Mouse (Mus musculus): ENCODE data around the gene Pxmp4. TPM values are rescaled to one million over a fixed set of nuclear protein-coding genes. Genes with fewer than 3 reads are reported as not detected.
A peak's percentile ranks its signal among the peaks of the same experiment; 100 is the strongest.

Gene Pxmp4
- polyA plus RNA-seq, 1 experiment from 2014 or later = 24.5 TPM

- peak overlapping the region; percentile 86 for H3K9ac ChIP-seq
- peaks cover 58% of the 10 kb centered on the region for H3K36me3 ChIP-seq
- peak overlapping the region; percentile 100 for H3K27ac ChIP-seq
These were observed 30.6 kb upstream of the Pxmp4 start for GRCm38 (mm10) chr2:154633876-154634644.

GRCm38 (mm10) chr2:154633039-154633742 is 29.7 kb upstream of the Pxmp4 start:
- 69% methylated on average over 5 of the region's 5 CpGs for WGBS (ENCODE audit: insufficient replicate concordance)
- ATAC-seq = peak; percentile 61
- H3K4me2 ChIP-seq = peak overlapping the region; percentile 72
- H3K9ac ChIP-seq = peak overlapping the region; percentile 86
- H3K4me3 ChIP-seq = peak overlapping the region; percentile 69
- peaks cover 3% of the 10 kb centered on the region for H3K9me3 ChIP-seq (replicated peaks)
- peak overlapping the region; percentile 100 for H3K27ac ChIP-seq
- no peaks in the 10 kb centered on the region for H3K27me3 ChIP-seq (replicated peaks)
- H3K4me1 ChIP-seq = peaks cover 67% of the 10 kb centered on the region
- peaks cover 59% of the 10 kb centered on the region for H3K36me3 ChIP-seq

More at GRCm38 (mm10) chr2:154633876-154634644, 30.6 kb upstream of the Pxmp4 start:
- Histone ChIP-seq H3K4me1 (peaks cover 58% of the 10 kb centered on the region), H3K4me3 (peak overlapping the region; percentile 69), H3K27me3 (replicated peaks) (no peaks in the 10 kb centered on the region), H3K9me3 (replicated peaks) (peaks cover 8% of the 10 kb centered on the region), H3K4me2 (peak overlapping the region; percentile 72)
- ATAC-seq = peak; percentile 51
- 75% methylated on average over 9 of the region's 9 CpGs for WGBS (ENCODE audit: insufficient replicate concordance)

DNA sequence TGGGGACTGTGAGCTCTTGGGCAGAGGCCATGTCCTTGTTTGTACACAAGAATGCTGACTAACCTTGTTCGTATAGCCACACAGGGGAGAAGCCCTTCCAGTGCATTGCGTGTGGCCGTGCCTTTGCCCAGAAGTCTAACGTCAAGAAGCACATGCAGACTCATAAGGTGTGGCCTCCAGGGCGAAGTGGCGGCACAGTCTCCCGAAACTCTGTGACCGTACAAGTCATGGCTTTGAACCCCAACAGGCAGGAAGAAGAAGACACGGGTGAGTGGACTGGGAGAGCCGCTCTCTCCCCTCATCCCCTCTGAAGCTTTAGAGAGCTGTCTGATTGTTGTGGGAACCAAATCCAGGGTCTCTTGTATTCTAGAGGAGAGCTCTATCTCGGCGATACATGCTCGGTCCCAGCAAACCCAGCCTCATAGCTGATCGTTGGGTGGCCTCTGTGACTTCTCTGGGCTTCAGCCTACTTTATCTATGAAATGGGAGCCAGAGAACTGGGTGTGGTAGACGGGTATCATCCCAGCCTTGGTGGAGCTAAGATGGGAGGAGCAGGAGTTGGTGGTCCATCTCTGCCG is 28.8 kb upstream of the Pxmp4 start:
- no peaks in the 10 kb centered on the region for H3K9me3 ChIP-seq (replicated peaks)
- H3K9ac ChIP-seq = peak overlapping the region; percentile 86
- H3K36me3 ChIP-seq = peaks cover 59% of the 10 kb centered on the region
- peak overlapping the region; percentile 69 for H3K4me3 ChIP-seq
- peaks cover 70% of the 10 kb centered on the region for H3K4me1 ChIP-seq
- peak overlapping the region; percentile 72 for H3K4me2 ChIP-seq
- no peaks in the 10 kb centered on the region for H3K27me3 ChIP-seq (replicated peaks)
- peak overlapping the region; percentile 100 for H3K27ac ChIP-seq
- WGBS (ENCODE audit: insufficient replicate concordance) = 26% methylated on average over 16 of the region's 16 CpGs
- ATAC-seq = peak; percentile 89

DNA sequence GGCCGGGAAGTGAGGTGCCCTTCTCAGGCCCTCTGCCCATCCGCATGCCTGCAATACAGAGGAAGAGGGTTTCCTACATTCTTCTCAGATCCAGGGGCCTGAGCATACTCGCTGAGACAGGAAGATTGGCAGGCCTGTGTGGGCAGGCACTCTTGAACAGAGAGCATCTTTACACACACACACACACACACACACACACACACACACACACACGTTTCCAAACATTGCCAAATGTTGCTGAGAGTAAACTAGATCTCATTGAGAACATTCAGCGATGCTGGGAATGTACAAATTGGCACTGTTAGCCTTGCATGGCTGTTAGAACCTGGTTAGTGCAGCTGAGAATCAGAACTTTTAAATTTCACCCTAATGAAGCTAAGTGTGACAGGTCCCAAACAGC is 27.0 kb upstream of the Pxmp4 start:
- ATAC-seq = no peak

DNA sequence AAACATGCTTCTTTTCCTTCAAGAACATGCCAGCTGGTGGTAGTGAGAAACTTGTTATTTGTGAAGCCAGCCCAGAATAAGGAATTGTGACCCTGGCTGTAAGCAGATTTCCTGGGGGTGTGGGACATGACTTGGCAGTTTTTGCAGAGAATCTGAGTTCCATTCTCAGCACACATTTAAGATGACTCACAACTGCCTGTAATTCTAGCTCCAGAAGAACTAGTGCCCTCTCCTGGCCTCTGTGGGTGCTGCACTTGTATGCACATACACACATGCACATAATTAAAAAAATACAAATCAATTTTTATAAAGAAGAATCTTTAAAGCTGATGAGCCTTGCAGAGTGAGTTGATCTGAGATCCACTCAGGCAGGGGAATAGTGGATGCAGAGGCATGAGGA is 20.6 kb upstream of the Pxmp4 start:
- no peak overlapping the region for H3K4me3 ChIP-seq
- H3K9me3 ChIP-seq (replicated peaks) = peaks cover 5% of the 10 kb centered on the region
- H3K4me2 ChIP-seq = no peak overlapping the region
- H3K27ac ChIP-seq = no peak overlapping the region
- H3K27me3 ChIP-seq (replicated peaks) = no peaks in the 10 kb centered on the region
- H3K9ac ChIP-seq = no peak overlapping the region
- peaks cover 19% of the 10 kb centered on the region for H3K4me1 ChIP-seq
- peaks cover 45% of the 10 kb centered on the region for H3K36me3 ChIP-seq
- ATAC-seq = no peak

More for the DNA sequence above, 27.0 kb upstream of the Pxmp4 start:
- Histone ChIP-seq H3K27me3 (replicated peaks) (no peaks in the 10 kb centered on the region), H3K36me3 (peaks cover 53% of the 10 kb centered on the region), H3K4me2 (peak overlapping the region; percentile 72), H3K9me3 (replicated peaks) (no peaks in the 10 kb centered on the region), H3K27ac (peak overlapping the region; percentile 100), H3K9ac (peak overlapping the region; percentile 86), H3K4me3 (peak overlapping the region; percentile 69), H3K4me1 (peaks cover 65% of the 10 kb centered on the region)
- WGBS (ENCODE audit: insufficient replicate concordance) = 76% methylated on average over 5 of the region's 5 CpGs

DNA sequence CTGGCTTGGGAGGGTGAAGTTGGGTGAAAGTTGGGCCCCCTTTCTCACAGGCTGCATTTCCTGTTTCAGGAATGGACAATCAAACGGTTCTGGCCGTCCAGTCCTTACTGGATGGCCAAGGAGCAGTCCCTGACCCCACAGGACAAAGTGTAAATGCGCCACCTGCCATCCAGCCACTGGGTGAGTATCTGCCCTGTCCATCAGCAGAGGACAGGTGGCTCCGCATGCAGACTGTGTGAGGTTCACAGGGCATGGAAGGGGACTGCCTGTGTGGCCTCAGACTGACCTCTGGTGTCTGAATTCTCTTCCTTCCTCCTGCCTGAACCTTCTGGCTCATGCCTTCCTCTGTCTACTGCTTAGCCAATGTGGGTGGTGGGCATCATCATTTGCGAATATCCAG is 18.2 kb upstream of the Pxmp4 start:
- Histone ChIP-seq H3K4me2 (no peak overlapping the region), H3K27ac (no peak overlapping the region), H3K9me3 (replicated peaks) (peaks cover 5% of the 10 kb centered on the region), H3K36me3 (peaks cover 22% of the 10 kb centered on the region), H3K4me3 (no peak overlapping the region), H3K9ac (no peak overlapping the region), H3K27me3 (replicated peaks) (no peaks in the 10 kb centered on the region), H3K4me1 (peaks cover 20% of the 10 kb centered on the region)
- 62% methylated on average over 5 of the region's 5 CpGs for WGBS (ENCODE audit: insufficient replicate concordance)
- 0 out of 2 replicates have a peak, but pooled peaks have one; percentile 27 for ATAC-seq

DNA sequence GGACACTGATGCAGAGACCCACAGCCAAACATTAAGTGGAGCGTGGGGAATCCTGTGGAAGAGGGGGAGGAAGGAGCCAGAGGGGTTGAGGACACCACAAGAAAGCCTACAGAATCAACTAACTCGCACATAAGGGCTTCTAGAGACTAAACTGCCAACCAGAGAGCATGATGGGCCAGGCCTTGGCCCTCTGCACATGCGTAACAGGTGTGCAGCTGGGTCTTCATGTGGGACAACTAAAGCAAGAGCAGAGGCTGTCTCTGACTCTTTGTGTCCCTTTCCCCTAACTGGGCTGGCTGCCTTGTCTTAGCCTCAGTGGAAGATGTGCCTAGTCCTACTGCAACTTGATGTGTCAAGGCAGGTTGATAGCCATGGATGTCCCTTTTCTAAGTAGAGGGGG is 13.6 kb upstream of the Pxmp4 start:
- peak overlapping the region; percentile 36; the same call in 1 of the 2 replicates for H3K27ac ChIP-seq
- 78% methylated on average over 3 of the region's 3 CpGs for WGBS (ENCODE audit: insufficient replicate concordance)
- no peaks in the 10 kb centered on the region for H3K9me3 ChIP-seq (replicated peaks)
- ATAC-seq = no peak
- H3K27me3 ChIP-seq (replicated peaks) = no peaks in the 10 kb centered on the region
- no peak overlapping the region for H3K4me3 ChIP-seq
- H3K4me1 ChIP-seq = peaks cover 60% of the 10 kb centered on the region
- H3K36me3 ChIP-seq = no peaks in the 10 kb centered on the region
- no peak overlapping the region for H3K9ac ChIP-seq
- H3K4me2 ChIP-seq = no peak overlapping the region

GRCm38 (mm10) chr2:154615674-154616073 is 12.2 kb upstream of the Pxmp4 start:
- peaks cover 60% of the 10 kb centered on the region for H3K4me1 ChIP-seq
- peak overlapping the region; percentile 95 for H3K4me2 ChIP-seq
- peak overlapping the region; percentile 98 for H3K27ac ChIP-seq
- H3K9ac ChIP-seq = peak overlapping the region; percentile 88
- H3K27me3 ChIP-seq (replicated peaks) = no peaks in the 10 kb centered on the region
- H3K4me3 ChIP-seq = peak overlapping the region; percentile 29; the same call in 1 of the 2 replicates
- 13% methylated on average over 5 of the region's 5 CpGs for WGBS (ENCODE audit: insufficient replicate concordance)
- no peaks in the 10 kb centered on the region for H3K9me3 ChIP-seq (replicated peaks)
- H3K36me3 ChIP-seq = no peaks in the 10 kb centered on the region
- ATAC-seq = peak; percentile 13; the same call in 1 of the 2 replicates

DNA sequence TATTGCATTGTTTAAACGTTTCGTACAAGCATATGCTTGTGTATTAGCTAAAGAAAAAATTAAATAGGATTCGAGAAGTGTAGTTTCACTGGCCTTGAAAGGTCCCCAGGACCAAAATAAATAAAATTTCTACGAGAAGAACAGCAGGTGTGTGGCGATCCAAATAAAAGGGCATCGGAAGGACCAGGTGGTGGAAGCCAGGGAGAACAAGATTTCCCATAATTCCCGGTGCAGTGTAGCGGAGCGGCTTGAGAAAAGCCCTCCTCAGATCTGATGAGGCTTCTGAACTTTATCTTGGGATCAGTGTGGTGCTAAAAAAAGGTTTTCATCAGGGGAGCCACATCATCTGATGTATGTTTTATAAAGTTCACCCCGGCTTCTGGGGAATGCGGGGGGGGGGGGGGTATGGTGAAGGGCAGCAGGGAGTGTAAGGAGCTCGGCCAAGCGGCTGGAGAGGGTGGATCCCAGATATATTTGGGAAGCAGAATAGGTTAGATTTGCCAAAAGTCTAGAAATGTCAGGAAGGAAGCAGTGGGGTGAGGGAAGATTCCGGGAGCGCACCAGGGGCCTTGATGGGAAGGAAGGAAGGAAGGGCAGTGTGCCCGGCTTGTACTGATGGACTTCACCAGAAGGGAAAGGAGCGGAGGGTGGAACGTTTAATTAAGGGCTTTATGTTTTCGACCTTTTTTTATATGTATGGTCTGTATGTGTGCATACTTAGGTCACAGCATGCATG is 11.5 kb upstream of the Pxmp4 start:
- peak overlapping the region; percentile 88 for H3K9ac ChIP-seq
- H3K27ac ChIP-seq = peak overlapping the region; percentile 98
- no peaks in the 10 kb centered on the region for H3K9me3 ChIP-seq (replicated peaks)
- no peaks in the 10 kb centered on the region for H3K36me3 ChIP-seq
- no peaks in the 10 kb centered on the region for H3K27me3 ChIP-seq (replicated peaks)
- peak overlapping the region; percentile 29 for H3K4me3 ChIP-seq
- ATAC-seq = no peak
- WGBS (ENCODE audit: insufficient replicate concordance) = 33% methylated on average over 19 of the region's 19 CpGs
- peak overlapping the region; percentile 95 for H3K4me2 ChIP-seq
- peaks cover 63% of the 10 kb centered on the region for H3K4me1 ChIP-seq

- Histone ChIP-seq H3K36me3 (no peaks in the 10 kb centered on the region), H3K4me1 (peaks cover 72% of the 10 kb centered on the region)
- under 1% methylated on average over 80 of the region's 98 CpGs for WGBS (ENCODE audit: insufficient replicate concordance)
These were observed 9.9 kb upstream of the Pxmp4 start, which contains the start of the genes Zfp341 and 4930519P11Rik for GRCm38 (mm10) chr2:154613118-154614115. Gene Zfp341 (plus strand): TSS chr2:154613297. Gene 4930519P11Rik (minus strand): TSS chr2:154613437.

More at GRCm38 (mm10) chr2:154613118-154614115, 9.9 kb upstream of the Pxmp4 start, which contains the start of the genes Zfp341 and 4930519P11Rik:
- Histone ChIP-seq H3K4me3 (peak within 1 kb of the TSS; percentile 73), H3K27ac (peak within 1 kb of the TSS; percentile 98), H3K9me3 (replicated peaks) (no peaks in the 10 kb centered on the region), H3K4me2 (peak within 1 kb of the TSS; percentile 95), H3K9ac (peak within 1 kb of the TSS; percentile 88), H3K27me3 (replicated peaks) (0 out of 2 replicates have a peak, but pooled peaks cover 2% of the 10 kb centered on the region)
- peak; percentile 88 for ATAC-seq

Data from liver, embryonic 12.5 days (tissue).